Mouse (Mus musculus): ENCODE measurements around the gene Uqcrfs1. TPM values are rescaled to one million over a fixed set of nuclear protein-coding genes. Genes with fewer than 3 reads are reported as not detected.

Gene Uqcrfs1
- polyA plus RNA-seq, 1 experiment from 2014 or later = 504 TPM

- no peak overlapping the region for H3K4me2 ChIP-seq
- H3K9me3 ChIP-seq = no peaks in the 10 kb centered on the region
- no peaks in the 10 kb centered on the region; the same call in none of the 2 replicates for H3K27me3 ChIP-seq (replicated peaks)
- no peak overlapping the region for H3K4me3 ChIP-seq
- H3K4me1 ChIP-seq = no peaks in the 10 kb centered on the region
- ATAC-seq (ENCODE audit: extremely low read depth, insufficient number of reproducible peaks, low FRiP score, low TSS enrichment) = no peak
- 25% methylated on average over 5 of the region's 5 CpGs for WGBS
- H3K27ac ChIP-seq (replicated peaks) = no peak overlapping the region
- H3K9ac ChIP-seq = no peak overlapping the region
- no peaks in the 10 kb centered on the region for H3K36me3 ChIP-seq
These were observed 8.0 kb upstream of the Uqcrfs1 start for GRCm38 (mm10) chr13:30553051-30553587.

- Histone ChIP-seq H3K4me3 (no peak overlapping the region), H3K36me3 (no peaks in the 10 kb centered on the region)
- WGBS = 60% methylated on average over 5 of the region's 5 CpGs
These were observed 4.2 kb upstream of the Uqcrfs1 start for GRCm38 (mm10) chr13:30549339-30549738.

DNA sequence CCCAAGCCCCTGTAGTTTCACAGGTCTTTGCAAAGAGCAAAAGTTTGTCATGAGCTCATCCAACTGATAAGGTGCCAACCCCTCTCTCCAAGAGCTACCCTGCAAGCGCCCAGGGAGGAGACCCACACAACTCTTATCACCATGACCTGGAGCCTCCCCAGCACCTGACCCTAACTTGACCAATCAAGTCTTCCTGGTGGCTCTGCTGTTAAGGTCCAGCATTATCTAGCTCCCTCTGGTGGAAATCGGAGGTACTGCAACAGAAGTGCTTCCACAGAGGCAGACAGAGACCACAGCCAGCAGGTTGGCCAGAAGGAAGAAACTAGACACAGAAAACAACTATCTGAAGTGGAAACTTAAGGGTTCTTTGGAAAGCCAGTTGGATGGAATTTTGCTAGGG is 3.7 kb upstream of the Uqcrfs1 start:
- peaks cover 10% of the 10 kb centered on the region for H3K4me1 ChIP-seq
- H3K4me2 ChIP-seq = no peak overlapping the region
- WGBS = 11% methylated on average over 2 of the region's 2 CpGs
- no peak overlapping the region for H3K9ac ChIP-seq
- peak; percentile 23; the same call in 1 of the 2 replicates for ATAC-seq (ENCODE audit: extremely low read depth, insufficient number of reproducible peaks, low FRiP score, low TSS enrichment)
- no peaks in the 10 kb centered on the region for H3K36me3 ChIP-seq
- no peaks in the 10 kb centered on the region; the same call in 1 of the 2 replicates for H3K27me3 ChIP-seq (replicated peaks)
- H3K9me3 ChIP-seq = no peaks in the 10 kb centered on the region
- no peak overlapping the region for H3K27ac ChIP-seq (replicated peaks)
- H3K4me3 ChIP-seq = no peak overlapping the region

More at GRCm38 (mm10) chr13:30549339-30549738, 4.2 kb upstream of the Uqcrfs1 start:
- H3K4me1 ChIP-seq = peaks cover 5% of the 10 kb centered on the region
- no peaks in the 10 kb centered on the region; the same call in 1 of the 2 replicates for H3K27me3 ChIP-seq (replicated peaks)
- H3K9me3 ChIP-seq = no peaks in the 10 kb centered on the region
- no peak overlapping the region for H3K4me2 ChIP-seq
- H3K27ac ChIP-seq (replicated peaks) = no peak overlapping the region
- H3K9ac ChIP-seq = no peak overlapping the region
- no peak for ATAC-seq (ENCODE audit: extremely low read depth, insufficient number of reproducible peaks, low FRiP score, low TSS enrichment)

GRCm38 (mm10) chr13:30530761-30531160 is 14.4 kb downstream of the Uqcrfs1 start:
- no peaks in the 10 kb centered on the region for H3K4me1 ChIP-seq
- H3K27ac ChIP-seq (replicated peaks) = no peak overlapping the region
- 8% methylated on average over 5 of the region's 5 CpGs for WGBS
- no peak overlapping the region for H3K4me2 ChIP-seq
- no peak overlapping the region for H3K9ac ChIP-seq
- no peak for ATAC-seq (ENCODE audit: extremely low read depth, insufficient number of reproducible peaks, low FRiP score, low TSS enrichment)
- H3K27me3 ChIP-seq (replicated peaks) = no peaks in the 10 kb centered on the region
- no peaks in the 10 kb centered on the region for H3K9me3 ChIP-seq
- no peak overlapping the region for H3K4me3 ChIP-seq
- H3K36me3 ChIP-seq = no peaks in the 10 kb centered on the region

DNA sequence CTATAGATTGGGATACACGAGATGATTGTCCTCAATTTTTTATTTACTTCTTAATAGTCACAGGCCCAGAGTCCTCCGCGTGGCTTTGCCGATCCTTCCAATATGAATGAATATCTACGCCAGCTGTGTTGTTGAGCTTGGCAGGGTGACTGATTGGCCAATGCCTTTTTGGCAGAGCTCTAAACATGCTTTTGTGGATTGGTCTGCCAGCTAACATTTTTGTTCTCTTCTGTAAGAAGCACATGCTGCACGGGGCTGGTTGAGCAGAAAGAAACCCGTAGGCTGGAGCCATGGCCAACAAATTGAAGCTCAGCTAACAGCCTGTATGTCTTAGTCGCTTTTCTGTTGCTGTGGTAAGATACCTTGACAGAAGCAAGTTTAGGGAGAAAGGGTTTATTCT is 20.2 kb downstream of the Uqcrfs1 start:
- WGBS = 88% methylated on average over 8 of the region's 8 CpGs
- Histone ChIP-seq H3K4me1 (no peaks in the 10 kb centered on the region), H3K9me3 (no peaks in the 10 kb centered on the region), H3K27me3 (replicated peaks) (no peaks in the 10 kb centered on the region), H3K27ac (replicated peaks) (no peak overlapping the region), H3K4me2 (no peak overlapping the region), H3K4me3 (no peak overlapping the region), H3K36me3 (0 out of 2 replicates have a peak, but pooled peaks cover 4% of the 10 kb centered on the region), H3K9ac (no peak overlapping the region)
- ATAC-seq (ENCODE audit: extremely low read depth, insufficient number of reproducible peaks, low FRiP score, low TSS enrichment) = no peak

DNA sequence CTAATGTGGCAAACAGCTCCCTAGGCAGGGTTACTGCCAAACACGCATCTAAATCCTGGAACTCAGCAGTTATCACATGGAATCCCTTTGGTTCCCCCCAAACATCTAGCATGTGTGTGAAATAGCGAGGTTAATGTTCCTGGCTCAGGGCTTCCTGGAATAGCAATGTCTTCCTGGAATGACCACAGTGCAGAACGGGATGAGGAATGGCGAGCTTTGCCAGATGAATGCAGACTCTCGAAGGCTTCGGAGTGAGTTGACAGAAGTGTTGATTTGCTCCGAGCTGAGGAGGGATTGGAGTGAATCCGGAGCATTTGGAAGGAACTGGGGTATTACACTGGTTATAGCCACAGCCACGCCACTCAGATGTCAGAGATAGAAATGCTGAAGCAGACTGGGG is 21.2 kb downstream of the Uqcrfs1 start:
- no peak overlapping the region for H3K4me3 ChIP-seq
- H3K9me3 ChIP-seq = no peaks in the 10 kb centered on the region
- ATAC-seq (ENCODE audit: extremely low read depth, insufficient number of reproducible peaks, low FRiP score, low TSS enrichment) = no peak
- 64% methylated on average over 9 of the region's 9 CpGs for WGBS
- no peaks in the 10 kb centered on the region for H3K4me1 ChIP-seq
- 0 out of 2 replicates have a peak, but pooled peaks cover 4% of the 10 kb centered on the region for H3K36me3 ChIP-seq
- H3K4me2 ChIP-seq = no peak overlapping the region
- H3K27ac ChIP-seq (replicated peaks) = no peak overlapping the region
- no peaks in the 10 kb centered on the region for H3K27me3 ChIP-seq (replicated peaks)
- no peak overlapping the region for H3K9ac ChIP-seq

GRCm38 (mm10) chr13:30523246-30523891 is 21.8 kb downstream of the Uqcrfs1 start:
- Histone ChIP-seq H3K9me3 (no peaks in the 10 kb centered on the region), H3K36me3 (0 out of 2 replicates have a peak, but pooled peaks cover 4% of the 10 kb centered on the region), H3K9ac (no peak overlapping the region), H3K4me1 (no peaks in the 10 kb centered on the region), H3K4me2 (no peak overlapping the region), H3K27me3 (replicated peaks) (no peaks in the 10 kb centered on the region), H3K4me3 (no peak overlapping the region), H3K27ac (replicated peaks) (no peak overlapping the region)
- 85% methylated on average over 5 of the region's 5 CpGs for WGBS
- no peak for ATAC-seq (ENCODE audit: extremely low read depth, insufficient number of reproducible peaks, low FRiP score, low TSS enrichment)

DNA sequence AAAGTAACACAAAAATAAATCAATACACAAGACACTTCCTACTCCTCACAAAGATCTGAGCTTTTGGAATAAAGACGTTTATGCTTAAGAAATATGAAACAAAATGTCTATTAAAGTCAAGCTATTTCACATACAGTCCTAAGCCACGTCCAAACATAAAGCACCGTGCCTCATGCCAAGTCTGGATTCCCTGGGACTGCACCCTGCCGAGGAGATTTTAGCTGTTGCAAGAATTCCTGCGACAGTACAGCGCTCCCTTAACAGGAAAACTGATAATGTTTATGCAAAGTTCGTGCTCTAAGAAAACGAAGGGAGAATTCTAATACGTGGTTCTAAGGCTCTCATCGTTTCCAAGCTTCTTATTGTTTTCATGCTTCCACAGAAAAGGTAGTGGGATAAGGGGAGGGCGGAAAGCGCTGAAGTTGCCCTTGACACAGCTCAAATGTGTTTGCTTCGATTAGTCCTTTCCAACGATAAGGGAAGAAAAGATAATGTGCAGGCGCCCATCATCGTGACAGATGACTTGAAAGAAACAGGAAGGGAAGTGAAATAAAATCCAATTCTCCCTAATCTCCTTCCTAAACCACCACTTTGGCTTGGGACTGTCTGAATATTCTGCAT is 23.8 kb downstream of the Uqcrfs1 start:
- peak overlapping the region; percentile 65 for H3K4me2 ChIP-seq
- no peaks in the 10 kb centered on the region for H3K27me3 ChIP-seq (replicated peaks)
- no peaks in the 10 kb centered on the region for H3K9me3 ChIP-seq
- H3K27ac ChIP-seq (replicated peaks) = no peak overlapping the region
- no peak for ATAC-seq (ENCODE audit: extremely low read depth, insufficient number of reproducible peaks, low FRiP score, low TSS enrichment)
- H3K4me1 ChIP-seq = no peaks in the 10 kb centered on the region
- WGBS = 35% methylated on average over 16 of the region's 16 CpGs
- H3K9ac ChIP-seq = peak overlapping the region; percentile 61
- H3K4me3 ChIP-seq = peak overlapping the region; percentile 33
- H3K36me3 ChIP-seq = 0 out of 2 replicates have a peak, but pooled peaks cover 4% of the 10 kb centered on the region

- no peaks in the 10 kb centered on the region for H3K36me3 ChIP-seq
- no peak overlapping the region for H3K9ac ChIP-seq
- no peak overlapping the region for H3K4me2 ChIP-seq
- no peaks in the 10 kb centered on the region for H3K27me3 ChIP-seq (replicated peaks)
- ATAC-seq (ENCODE audit: extremely low read depth, insufficient number of reproducible peaks, low FRiP score, low TSS enrichment) = no peak
- H3K4me1 ChIP-seq = no peaks in the 10 kb centered on the region
- H3K4me3 ChIP-seq = no peak overlapping the region
- H3K27ac ChIP-seq (replicated peaks) = no peak overlapping the region
- no peaks in the 10 kb centered on the region for H3K9me3 ChIP-seq
These were observed 27.0 kb downstream of the Uqcrfs1 start for GRCm38 (mm10) chr13:30518191-30518590.

DNA sequence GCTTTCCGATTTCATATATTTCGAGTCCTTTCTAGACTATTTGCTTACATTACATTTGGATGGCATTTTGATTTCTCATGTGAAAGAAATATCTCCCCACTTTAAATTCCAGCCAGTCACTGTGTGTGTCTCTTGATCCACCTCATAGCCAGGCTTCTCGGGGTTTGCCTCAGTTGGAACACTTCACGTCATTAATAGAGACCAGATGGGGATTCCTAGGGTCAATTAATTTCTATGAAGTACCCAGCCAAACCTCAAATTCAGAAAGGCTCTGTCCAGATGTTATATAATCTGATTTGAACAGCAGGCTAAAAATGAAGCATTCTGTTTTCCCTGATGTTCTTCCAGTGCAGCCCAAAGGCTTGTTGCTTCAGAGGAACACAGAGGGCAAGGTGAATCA is 37.5 kb downstream of the Uqcrfs1 start:
- H3K36me3 ChIP-seq = no peaks in the 10 kb centered on the region
- no peak overlapping the region for H3K27ac ChIP-seq (replicated peaks)
- H3K9ac ChIP-seq = no peak overlapping the region
- H3K4me3 ChIP-seq = no peak overlapping the region
- H3K4me1 ChIP-seq = no peaks in the 10 kb centered on the region
- no peak overlapping the region for H3K4me2 ChIP-seq
- 74% methylated on average over 4 of the region's 4 CpGs for WGBS
- no peaks in the 10 kb centered on the region for H3K9me3 ChIP-seq
- ATAC-seq (ENCODE audit: extremely low read depth, insufficient number of reproducible peaks, low FRiP score, low TSS enrichment) = no peak
- H3K27me3 ChIP-seq (replicated peaks) = no peaks in the 10 kb centered on the region

GRCm38 (mm10) chr13:30501860-30502395 is 43.2 kb downstream of the Uqcrfs1 start:
- 25% methylated on average over 7 of the region's 7 CpGs for WGBS
- Histone ChIP-seq H3K36me3 (no peaks in the 10 kb centered on the region), H3K4me2 (peak overlapping the region; percentile 47), H3K27ac (replicated peaks) (no peak overlapping the region), H3K27me3 (replicated peaks) (no peaks in the 10 kb centered on the region), H3K4me1 (no peaks in the 10 kb centered on the region), H3K4me3 (peak overlapping the region; percentile 15; the same call in 1 of the 2 replicates), H3K9me3 (no peaks in the 10 kb centered on the region), H3K9ac (no peak overlapping the region)
- no peak for ATAC-seq (ENCODE audit: extremely low read depth, insufficient number of reproducible peaks, low FRiP score, low TSS enrichment)
